Mouse (Mus musculus): ENCODE measurements around the gene Tfe3.
A peak's percentile ranks its signal among the peaks of the same experiment; 100 is the strongest.
"Not testable (repeated sequence)": the region's sequence is repeated elsewhere in the genome, so short reads cannot be mapped to it uniquely, and the experiment has no call there.

The Tfe3 gene

DNA sequence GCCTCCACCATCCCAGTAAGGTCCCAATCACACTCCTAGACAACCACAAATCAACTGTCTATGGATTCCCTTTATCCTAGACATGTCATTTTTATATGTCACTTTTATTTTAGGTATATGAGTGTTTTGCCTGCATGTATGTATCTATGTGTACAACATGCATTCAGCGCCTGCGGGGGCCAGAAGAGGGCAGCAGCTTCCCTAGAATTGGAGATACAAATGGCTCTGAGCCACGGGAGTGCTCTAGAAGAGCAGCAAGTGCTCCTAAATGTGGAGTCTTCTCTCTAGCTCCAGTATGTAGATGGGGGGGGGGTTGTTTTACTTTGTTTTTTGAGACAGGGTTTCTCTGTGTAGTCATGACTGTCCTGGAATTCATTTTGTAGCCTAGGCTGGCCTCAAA lies 8.7 kb upstream of the Tfe3 start:
- DNase-seq, result not testable (repeated sequence)

DNA sequence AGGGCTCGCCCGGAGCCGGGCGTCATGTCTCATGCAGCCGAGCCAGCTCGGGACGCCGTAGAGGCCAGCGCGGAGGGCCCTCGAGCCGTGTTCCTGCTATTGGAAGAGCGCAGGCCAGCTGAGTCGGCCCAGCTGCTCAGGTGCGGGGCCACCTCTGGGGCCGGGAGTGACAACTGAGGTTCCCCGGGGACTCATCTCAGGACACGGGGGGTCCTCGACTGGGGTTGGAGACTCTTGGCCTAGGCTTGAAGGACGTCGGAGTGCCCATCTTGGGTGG lies 499 bp downstream of the Tfe3 start:
- DNase-seq, result no peak

DNA sequence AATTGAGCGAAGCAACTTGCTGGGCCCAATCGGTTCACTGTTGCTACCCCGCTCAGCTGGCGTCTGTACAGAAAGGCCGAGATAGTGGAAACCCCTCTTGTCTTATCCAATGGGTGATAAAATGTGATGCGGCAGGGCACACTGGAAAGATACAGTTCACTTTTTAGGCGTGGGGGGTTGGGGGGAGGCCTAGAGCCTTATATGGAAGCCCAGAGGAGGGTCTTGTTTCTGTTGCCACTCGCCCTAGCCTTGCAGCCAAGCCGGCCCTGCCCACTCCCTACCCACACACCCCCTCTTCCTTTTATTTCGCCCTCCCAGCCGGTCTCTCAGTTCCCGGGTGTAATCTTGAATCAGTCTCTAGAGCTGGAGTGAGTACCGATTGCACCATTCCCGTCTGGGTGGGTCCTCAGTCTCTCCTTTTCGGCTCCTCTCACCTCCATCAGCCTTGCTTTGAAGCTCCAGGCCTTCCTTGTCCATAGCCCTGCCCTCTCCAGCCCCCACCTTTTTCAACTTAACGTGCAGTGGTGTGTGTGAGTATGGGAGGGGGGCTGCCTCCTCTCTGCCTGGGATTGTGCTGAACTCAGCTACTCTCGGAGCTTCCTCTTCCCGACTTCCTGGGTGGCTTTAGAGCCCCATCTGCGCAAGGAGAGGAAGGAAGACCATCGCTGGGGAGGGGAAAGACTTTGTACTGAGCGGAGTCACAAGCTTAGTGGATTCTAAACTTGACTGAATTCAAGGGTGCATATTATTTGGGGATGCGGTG lies 1.5 kb downstream of the Tfe3 start:
- peak; percentile 98 for DNase-seq

DNA sequence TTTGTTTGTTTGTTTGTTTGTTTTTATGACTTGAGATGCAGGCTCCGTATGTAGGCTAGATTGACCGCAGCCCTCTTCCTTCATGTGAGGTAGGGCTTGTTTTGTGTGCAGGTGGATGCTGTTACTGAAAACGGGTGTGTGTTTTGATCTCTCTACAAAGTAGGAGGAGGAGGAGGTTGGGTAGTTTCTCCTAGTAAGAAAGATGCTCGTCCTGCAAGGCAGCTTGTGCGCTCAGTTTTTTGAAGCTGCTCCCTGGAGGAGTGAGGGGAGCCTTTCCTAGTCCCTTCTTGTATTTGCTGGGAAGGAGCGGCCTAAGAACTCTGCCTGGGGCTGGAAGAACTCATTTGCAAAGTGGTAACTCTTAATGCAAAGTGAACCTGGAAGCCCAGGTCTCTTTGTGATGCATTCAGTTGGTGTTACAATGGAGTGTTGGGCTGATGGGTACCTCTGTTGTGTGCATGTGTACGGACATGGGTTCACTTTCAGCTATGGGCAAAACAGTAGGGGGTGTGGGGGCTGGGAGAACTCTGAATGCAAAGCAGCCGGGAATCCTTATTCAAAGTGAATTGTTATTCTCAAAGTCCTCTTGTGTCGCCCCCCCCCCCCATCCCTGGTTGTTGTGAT lies 2.4 kb downstream of the Tfe3 start:
- DNase-seq, result peak; percentile 70

DNA sequence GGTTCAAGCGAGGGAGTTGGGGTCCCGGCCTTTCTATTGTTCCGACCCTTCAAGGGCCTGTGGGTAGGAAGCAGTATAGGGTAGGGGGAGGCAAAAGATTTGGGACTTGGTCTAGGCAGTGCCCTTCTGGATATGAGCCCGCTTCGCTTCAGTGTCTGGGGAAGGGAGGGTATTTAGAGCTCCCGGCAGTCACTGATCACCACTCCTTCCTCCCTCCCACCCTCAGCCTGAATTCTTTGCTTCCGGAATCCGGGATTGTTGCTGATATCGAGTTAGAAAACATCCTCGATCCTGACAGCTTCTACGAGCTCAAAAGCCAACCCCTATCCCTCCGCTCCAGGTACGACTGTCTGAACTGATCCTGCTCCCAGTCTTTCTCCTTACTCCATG lies 2.9 kb downstream of the Tfe3 start:
- peak; percentile 92 for DNase-seq

DNA sequence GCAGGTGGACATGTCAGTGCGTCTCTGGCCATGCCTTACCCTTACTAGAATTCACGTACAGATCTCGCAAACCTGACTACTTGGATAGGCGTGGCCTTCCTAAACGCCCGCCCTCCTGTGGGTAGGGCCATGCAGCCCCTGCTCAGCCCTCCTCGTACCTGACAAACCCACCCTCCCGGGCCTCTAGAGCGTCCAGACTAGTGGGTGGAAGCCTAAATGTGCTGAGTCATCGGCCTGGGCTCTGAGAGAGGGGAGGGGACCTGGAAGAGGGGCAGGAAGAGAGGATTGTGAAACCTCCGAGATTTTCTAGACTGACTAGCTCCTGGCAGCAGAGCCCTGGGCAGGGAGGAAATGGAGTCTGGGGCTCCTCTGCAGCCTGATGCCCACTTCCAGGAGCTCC lies 3.4 kb downstream of the Tfe3 start:
- DNase-seq, result peak; percentile 97

DNA sequence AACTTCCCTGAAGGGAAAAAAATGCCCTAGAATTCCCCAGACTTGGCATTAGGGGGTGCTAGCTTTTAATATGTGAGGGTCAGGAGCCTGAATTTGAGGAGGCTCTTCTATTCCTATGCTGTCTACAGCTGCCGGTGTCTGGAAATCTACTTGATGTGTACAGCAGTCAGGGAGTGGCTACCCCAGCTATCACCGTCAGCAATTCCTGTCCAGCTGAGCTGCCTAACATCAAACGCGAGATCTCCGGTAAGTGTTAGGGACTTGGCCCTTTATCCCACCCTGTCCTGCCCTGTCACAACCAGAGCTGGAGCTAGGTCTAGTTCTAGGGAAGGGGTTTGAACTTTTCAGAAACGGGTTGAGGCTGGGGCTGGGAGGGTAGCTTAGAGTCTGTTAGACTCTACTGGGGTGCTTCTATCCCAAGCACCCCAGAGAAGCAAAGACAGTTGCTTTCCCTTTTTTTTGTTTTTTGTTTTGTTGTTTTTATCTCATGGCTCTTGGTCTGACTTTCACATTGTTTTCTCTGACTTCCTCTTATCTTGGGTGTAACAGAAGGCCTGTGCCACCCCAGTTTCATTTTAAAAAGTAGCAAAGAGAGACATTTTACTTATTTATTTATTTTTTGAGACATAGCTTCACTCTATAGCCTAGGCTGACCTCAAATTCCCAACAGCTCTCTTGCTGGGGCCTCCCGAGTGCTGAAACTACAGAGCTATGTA lies 7.1 kb downstream of the Tfe3 start:
- DNase-seq, result peak; percentile 37

DNA sequence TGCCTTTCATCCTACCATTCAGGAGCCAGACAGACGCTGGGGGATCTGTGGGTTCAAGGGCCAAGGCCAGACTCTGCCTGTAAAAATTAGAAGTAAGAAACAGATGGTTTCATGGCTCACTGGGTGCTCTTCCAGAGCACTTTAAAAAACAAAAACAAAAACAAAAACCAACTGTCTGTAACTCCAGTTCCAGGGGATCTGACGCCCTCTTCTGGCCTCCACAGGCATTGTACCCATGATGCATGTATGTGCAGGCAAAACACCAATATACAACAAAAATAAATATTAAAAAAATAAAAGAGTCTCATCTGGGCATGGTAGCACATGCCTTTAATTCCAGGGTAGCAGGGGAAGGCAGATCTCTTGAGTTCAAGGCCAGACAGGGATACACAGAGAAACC lies 10.4 kb downstream of the Tfe3 start:
- DNase-seq, result peak; percentile 67

DNA sequence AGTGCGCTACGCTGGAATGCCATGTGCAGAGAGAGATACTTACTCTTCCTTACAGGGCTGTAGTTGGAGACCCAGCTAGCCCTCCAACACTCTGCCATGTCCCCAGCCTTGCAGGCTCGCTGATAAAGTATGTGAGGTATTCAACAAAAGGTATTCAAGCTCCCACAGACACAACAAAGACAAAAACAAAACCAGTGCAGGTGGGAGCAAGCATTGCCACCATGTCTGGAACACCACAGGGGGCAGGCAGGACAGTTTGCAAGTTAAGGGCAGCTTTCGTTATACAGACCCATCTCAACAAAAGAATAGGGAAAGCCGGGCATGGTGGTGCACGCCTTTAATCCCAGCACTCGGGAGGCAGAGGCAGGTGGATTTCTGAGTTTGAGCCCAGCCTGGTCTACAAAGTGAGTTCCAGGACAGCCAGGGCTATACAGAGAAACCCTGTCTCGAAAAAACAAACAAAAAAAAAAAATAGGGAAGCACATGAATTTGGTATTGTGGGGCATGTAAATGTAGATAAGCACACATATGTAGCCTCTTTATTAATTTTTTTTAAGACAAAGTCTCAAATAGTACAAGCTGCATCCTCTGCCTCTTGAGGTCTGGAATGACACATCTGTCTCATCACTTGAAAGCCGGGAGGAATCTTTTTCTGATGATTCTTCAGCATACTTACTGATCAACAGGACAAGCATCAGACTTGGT lies 13.3 kb downstream of the Tfe3 start:
- peak; percentile 45 for DNase-seq

DNA sequence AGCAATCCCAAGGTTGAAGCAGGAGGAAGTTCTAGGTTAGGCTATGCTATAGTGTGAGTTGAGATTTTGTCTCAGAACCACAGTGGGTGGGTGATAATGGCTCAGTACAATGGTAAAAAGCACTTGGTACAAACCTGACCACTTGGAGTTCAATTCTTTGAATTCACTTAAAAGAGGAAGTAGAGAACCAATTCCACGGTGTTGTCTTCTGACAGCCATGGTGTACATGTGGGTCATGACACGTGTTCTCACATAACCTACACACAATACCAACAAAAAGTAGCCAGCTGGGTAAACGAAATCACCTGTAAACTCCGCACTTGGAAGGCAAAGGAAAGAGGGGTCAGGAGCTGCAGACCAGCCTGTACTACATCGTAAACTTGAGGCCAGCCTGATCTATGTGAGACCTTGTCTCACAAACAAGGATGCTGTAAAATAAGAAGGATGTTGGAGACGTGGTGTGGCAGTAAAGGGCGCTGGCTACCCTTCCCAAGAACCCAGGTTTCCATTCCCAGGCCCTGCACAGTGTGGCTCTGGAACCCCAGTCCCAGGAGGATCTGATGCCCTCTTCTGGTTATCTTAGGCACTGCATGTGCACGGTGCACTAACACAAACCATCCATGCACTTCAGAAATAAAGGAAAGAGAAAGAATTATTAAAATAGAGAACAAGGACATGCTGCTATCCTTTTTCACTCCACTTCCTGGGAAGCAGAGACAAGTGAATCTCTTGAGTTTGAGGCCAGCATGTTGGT lies 14.1 kb downstream of the Tfe3 start:
- DNase-seq, result peak; percentile 77

DNA sequence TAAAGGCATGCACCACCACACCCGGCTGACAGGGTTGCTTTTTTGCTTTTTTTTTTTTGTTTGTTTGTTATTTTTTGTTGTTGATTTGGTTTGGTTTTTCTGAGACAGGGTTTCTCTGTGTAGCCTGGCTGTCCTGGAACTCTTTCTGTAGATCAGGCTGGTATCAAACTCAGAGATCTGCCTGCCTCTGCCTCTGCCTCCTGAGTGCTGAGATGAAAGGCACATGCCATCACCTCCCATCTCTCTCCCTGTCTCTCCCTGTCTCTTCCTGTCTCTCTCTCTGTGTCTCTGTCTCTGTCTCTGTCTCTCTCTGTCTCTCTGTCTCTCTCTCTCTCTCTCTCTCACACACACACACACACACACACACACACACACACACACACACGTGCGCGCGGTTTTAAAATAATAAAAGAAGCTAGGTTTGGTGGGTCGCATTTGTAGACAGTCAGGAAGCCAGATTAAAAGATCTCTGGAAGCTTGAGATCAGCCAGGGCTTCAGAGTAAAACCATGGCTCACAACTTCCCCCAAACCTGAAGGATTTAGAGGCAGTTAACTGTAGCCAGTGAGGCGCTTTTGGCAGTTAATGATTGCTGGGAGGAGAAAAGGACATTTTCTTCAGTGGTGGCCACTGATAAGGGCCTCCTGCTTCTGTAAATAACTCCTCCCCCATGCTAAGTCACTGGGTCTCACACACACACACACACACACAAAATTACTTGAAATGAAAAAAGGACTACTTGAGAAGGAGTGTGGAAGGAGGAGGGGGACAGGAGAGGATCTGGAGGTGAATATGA lies 16.3 kb downstream of the Tfe3 start:
- DNase-seq, result no peak

DNA sequence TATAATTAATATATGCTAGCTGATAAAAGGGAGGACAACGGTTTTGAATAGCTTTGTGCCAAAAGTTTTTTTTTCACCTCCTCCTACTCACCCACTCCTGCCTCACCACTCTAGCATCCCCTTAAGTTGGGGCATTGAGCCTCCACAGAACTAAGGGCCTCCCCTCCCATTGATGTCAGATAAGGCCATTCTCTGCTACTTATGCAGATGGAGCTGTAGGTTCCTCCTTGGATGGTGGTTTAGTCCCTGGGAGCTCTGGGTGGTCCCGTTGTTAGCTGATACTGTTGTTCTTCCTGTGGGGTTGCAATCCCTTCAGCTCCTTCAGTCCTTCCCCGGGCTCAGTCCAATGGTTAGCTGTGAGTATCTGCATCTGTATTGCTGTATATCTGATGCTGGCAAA lies 16.9 kb downstream of the Tfe3 start:
- DNase-seq, result no peak

DNA sequence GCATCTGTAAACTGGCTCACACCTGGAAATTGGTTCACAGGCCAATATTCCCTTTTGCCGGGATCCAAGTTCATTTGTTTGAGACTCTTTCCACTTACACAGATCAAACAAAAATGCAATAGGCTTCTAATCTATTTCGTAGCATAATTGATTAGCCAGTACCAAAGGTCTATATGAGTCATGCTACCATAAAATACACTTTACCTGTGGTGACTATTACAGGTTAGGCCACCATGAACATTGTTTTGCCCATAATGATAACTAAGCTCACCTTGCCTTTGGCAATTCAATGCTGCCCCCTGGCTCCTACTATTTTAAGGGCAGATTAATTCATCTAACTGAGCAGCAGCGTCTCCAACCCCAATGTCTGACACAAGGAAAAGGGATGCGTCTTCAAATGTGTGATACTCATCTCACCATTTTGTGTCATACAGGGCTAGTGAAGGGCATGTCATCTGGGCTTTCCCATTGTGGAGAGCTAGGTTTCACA lies 20.3 kb downstream of the Tfe3 start:
- no peak for DNase-seq

DNA sequence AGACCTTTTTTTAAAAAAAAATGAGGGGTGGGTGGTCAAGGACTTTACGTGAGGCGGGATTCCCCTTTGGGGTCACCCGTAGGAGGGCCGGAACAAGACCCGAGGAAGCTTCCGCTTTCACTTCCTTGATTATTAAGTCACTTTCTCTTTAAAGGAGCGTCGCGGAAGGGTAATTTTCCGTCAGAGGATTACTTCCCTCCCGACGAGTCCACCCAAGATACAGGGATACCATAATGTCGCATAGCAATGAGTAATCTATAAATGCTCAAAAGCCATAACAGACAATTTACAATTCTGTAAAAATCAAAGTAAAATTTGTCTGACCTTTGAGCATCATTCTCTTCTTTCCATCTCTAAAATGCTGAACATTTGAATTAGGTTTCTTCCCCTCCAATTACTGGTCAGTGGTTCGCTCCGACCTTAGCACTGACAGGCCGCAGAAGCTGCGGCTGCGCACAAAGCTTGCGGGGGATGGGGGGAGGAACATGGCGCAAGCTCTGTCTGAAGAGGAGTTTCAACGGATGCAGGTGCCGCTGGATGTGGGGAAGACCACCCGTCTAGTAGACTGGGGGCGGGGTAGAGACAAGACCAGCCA lies 27.3 kb downstream of the Tfe3 start, which contains the start of gene Gripap1:
Gene Gripap1 (plus strand): TSS at position 224 of the 595 bp plus-strand sequence.
- peak; percentile 97 for DNase-seq

DNA sequence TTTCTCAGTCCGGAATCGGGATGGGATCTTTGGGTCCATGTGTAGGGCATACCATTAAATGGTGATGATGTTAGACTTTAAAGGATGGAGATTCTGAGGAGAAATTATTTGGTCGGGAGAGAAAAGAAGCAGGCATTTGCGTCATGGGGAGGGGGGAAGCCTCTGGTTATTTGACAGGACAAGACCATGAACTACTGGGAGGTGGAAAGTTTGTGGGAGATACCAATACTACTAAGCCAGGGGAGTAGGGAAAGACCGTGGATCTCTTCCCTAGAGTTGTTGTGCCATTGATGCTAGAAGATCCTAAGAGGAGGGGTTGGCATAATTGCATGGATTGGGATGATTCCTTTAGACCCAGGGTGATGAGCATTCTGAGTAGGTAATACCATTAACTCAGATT lies 27.9 kb downstream of the Tfe3 start:
- no peak for DNase-seq

DNA sequence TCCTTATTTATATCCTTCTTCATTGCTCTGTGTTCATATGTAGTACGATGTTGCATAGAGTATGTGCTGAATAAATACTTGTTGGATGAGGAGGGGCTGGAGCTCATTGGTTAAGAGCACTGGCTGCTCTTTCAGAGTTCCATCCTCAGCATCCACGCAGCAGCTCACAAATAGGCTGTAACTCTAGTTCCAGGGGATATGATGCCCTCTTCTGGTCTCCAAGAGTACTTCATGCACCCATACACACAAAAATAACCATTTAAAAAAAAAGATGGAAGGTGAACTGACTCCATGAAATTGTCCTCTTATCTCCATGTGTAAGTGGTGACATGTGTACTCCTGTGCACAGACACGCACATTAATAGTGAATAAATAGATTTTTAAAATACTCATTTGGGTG lies 31.0 kb downstream of the Tfe3 start:
- no peak for DNase-seq

DNA sequence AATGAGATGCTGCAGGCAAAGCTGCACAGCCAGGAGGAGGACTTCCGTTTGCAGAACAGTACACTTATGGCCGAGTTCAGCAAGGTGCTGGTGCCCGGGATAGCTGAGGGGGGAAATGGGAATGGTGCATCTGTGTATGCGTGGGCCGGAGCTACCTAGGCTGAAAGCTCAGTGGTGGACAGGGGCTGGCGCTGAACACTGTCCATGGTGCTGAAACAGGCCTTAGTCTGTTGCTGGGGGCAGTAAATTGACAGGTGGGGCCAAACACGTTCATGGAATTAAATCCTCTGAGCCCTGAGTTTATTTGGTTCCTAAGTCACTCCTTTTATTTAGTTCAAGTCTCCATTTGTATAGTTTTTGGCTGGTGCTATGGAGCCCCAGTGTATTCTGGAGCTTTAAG lies 32.7 kb downstream of the Tfe3 start:
- DNase-seq, result no peak

DNA sequence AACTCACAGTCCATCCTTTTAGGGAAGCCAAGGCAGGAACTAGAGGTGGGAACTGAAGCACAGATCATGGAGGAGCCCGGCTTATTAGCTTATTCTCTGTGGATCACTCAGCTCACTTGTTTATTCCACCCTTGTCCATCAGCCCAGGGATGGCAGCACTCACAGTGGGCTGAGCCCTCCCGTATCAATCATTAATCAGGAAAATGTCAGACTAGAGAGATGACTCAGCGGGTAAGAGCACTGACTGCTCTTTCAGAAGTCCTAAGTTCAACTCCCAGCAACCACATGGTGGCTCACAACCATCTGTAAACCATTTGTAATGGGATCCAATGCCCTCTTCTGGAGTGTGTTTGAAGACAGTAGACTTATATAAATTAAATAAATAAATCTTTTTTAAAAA lies 35.0 kb downstream of the Tfe3 start:
- DNase-seq, result no peak

DNA sequence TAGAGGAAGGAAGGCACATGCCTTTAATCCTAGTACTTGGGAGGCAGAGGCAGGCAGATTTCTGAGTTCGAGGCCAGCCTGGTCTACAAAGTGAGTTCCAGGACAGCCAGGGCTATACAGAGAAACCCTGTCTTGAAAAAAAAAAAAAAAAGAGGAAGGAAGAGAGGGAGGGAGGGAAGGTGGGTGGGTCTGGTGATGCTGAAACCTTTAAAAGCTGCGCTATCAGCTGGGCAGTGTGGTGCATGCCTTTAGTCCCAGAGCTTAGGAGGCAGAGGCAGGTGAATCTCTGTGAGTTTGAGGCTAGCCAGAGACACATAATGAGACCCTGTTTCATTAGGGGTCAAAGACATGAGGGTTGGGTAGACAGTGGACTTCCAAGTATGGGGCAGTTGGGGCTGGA lies 39.8 kb downstream of the Tfe3 start:
- not testable (repeated sequence) for DNase-seq

DNA sequence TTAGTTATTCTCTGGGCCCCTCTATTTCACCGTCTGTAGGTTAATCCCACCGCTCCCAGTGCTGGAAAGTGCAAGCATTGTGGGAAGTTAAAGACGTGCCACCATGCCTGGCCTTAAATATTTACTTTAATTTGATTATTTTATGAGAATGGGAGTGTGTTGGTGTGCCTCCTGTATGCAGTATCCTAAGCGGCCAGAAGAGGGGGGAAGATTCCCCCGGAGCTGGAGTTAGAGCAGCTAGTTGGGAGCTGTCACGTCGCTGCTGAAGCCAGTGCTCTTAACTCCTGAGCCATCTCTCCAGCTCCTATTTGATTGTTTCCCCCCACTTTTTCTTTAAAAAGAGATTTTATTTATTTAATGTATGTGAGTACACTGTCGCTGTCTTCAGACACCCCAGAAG lies 52.7 kb downstream of the Tfe3 start:
- DNase-seq, result peak; percentile 44
